Mouse (Mus musculus) forebrain, embryonic 14.5 days (tissue): Measurements from ENCODE around the gene Nmt1. TPM values are rescaled to one million over a fixed set of nuclear protein-coding genes. Genes with fewer than 3 reads are reported as not detected.

ENCODE experiments used
- ATAC-seq: fragments of 200-750 bp; cut with Nextera tagmentation; 2 replicates; pipeline ENCODE4 v1.8.0; 2017; ENCODE audit warnings: mild to moderate bottlenecking, moderate library complexity
- DNase-seq: peaks from one replicate; pipeline ENCODE4 v3.0.0-alpha.2; 2015; ENCODE audit warnings: low spot score
- H3K27ac ChIP-seq: fragments of 300-500 bp; sonication (generic); 2 replicates; pipeline ENCODE4 v1.5.1; 2014; ENCODE audit warnings: low read depth, mild to moderate bottlenecking, control low read depth, low read length, moderate library complexity
- H3K27me3 ChIP-seq: fragments of 300-500 bp; sonication (generic); replicated peaks from 2 replicates; pipeline ENCODE4 v1.6.1; 2014; ENCODE audit warnings: low read length, control low read depth, mixed read lengths; ENCODE audit not compliant: control insufficient read depth, insufficient read depth
- H3K36me3 ChIP-seq: fragments of 300-500 bp; sonication (generic); 2 replicates; pipeline ENCODE4 v1.6.1; 2014; ENCODE audit warnings: low read length, control low read depth; ENCODE audit not compliant: control insufficient read depth, insufficient read depth
- H3K4me1 ChIP-seq: fragments of 300-500 bp; sonication (generic); 2 replicates; pipeline ENCODE4 v1.6.1; 2014; ENCODE audit warnings: antibody characterized with exemption, low read length, control low read depth; ENCODE audit not compliant: control insufficient read depth, insufficient read depth
- H3K4me2 ChIP-seq: fragments of 300-500 bp; sonication (generic); 2 replicates; pipeline ENCODE4 v1.6.1; 2014; ENCODE audit warnings: mild to moderate bottlenecking, control low read depth, low read length
- H3K4me3 ChIP-seq: fragments of 300-500 bp; sonication (generic); 2 replicates; pipeline ENCODE4 v1.5.1; 2014; ENCODE audit warnings: low read depth, low read length, control low read depth
- H3K9ac ChIP-seq: fragments of 300-500 bp; sonication (generic); 2 replicates; pipeline ENCODE4 v1.6.1; 2014; ENCODE audit warnings: mild to moderate bottlenecking, low read length, control low read depth, moderate library complexity
- H3K9me3 ChIP-seq: fragments of 300-500 bp; sonication (generic); replicated peaks from 2 replicates; pipeline ENCODE4 v1.6.1; 2016; ENCODE audit warnings: low read length, control low read depth, mixed read lengths; ENCODE audit not compliant: control insufficient read depth
- WGBS: fragments of 180-500 bp; shearing (Covaris S2); extraction: QIAGEN DNeasy Blood & Tissue Kit; methylation state at CpG from one replicate; pipeline ENCODE4 v1.1.7; 2014; 5-methylcytosine and 5-hydroxymethylcytosine counted together
- polyA plus RNA-seq: library from polyadenylated mRNA; unstranded; fragments of >200 nt; fragmentation: Nextera tagmentation; extraction: Ambion mirVana; gene quantifications from 2 replicates; pipeline ENCODE4 v1.2.1, GENCODE M21; 2014

Nmt1 gene
- polyA plus RNA-seq, 1 experiment from 2014 or later: 43.8 TPM

- Histone ChIP-seq H3K27me3 (peaks cover 2% of the 10 kb centered on the region; the same call in 1 of the 2 replicates), H3K4me3 (no peak overlapping the region), H3K4me2 (no peak overlapping the region), H3K9ac (no peak overlapping the region), H3K9me3 (no peaks in the 10 kb centered on the region), H3K27ac (no peak overlapping the region), H3K4me1 (no peaks in the 10 kb centered on the region), H3K36me3 (peaks cover 9% of the 10 kb centered on the region; the same call in 1 of the 2 replicates)
- ATAC-seq (no peak), DNase-seq (no peak)
- 25% methylated on average over 10 of the region's 10 CpGs for WGBS
Observed at GRCm38 (mm10) chr11:103074796-103075323, 46.9 kb downstream of the Nmt1 start.

- peaks cover 4% of the 10 kb centered on the region; the same call in 1 of the 2 replicates for H3K4me1 ChIP-seq
- no peaks in the 10 kb centered on the region for H3K36me3 ChIP-seq
- H3K4me3 ChIP-seq: no peak overlapping the region
- peaks cover 13% of the 10 kb centered on the region for H3K27me3 ChIP-seq
- no peak overlapping the region for H3K27ac ChIP-seq
- no peak overlapping the region for H3K9ac ChIP-seq
- ATAC-seq: no peak
- no peak overlapping the region for H3K4me2 ChIP-seq
- DNase-seq: no peak
- 90% methylated on average over 7 of the region's 7 CpGs for WGBS
- H3K9me3 ChIP-seq: no peaks in the 10 kb centered on the region
Observed at GRCm38 (mm10) chr11:103076010-103076409, 48.0 kb downstream of the Nmt1 start.

- DNase-seq (no peak), ATAC-seq (no peak)
- H3K36me3 ChIP-seq: no peaks in the 10 kb centered on the region
- H3K4me3 ChIP-seq: no peak overlapping the region
- H3K9ac ChIP-seq: no peak overlapping the region
- H3K27me3 ChIP-seq: peaks cover 17% of the 10 kb centered on the region
- H3K4me2 ChIP-seq: no peak overlapping the region
- WGBS: 92% methylated on average over 8 of the region's 8 CpGs
- no peak overlapping the region for H3K27ac ChIP-seq
- peaks cover 4% of the 10 kb centered on the region; the same call in 1 of the 2 replicates for H3K4me1 ChIP-seq
- H3K9me3 ChIP-seq: no peaks in the 10 kb centered on the region
Observed at GRCm38 (mm10) chr11:103076581-103076980, 48.6 kb downstream of the Nmt1 start.

- Histone ChIP-seq H3K27ac (no peak overlapping the region), H3K36me3 (no peaks in the 10 kb centered on the region), H3K9me3 (no peaks in the 10 kb centered on the region), H3K4me1 (peaks cover 4% of the 10 kb centered on the region; the same call in 1 of the 2 replicates), H3K27me3 (peaks cover 22% of the 10 kb centered on the region), H3K4me3 (no peak overlapping the region), H3K4me2 (no peak overlapping the region), H3K9ac (no peak overlapping the region)
- 79% methylated on average over 11 of the region's 11 CpGs for WGBS
- ATAC-seq: no peak
- no peak for DNase-seq
Observed at GRCm38 (mm10) chr11:103078131-103078530, 50.1 kb downstream of the Nmt1 start.

DNA sequence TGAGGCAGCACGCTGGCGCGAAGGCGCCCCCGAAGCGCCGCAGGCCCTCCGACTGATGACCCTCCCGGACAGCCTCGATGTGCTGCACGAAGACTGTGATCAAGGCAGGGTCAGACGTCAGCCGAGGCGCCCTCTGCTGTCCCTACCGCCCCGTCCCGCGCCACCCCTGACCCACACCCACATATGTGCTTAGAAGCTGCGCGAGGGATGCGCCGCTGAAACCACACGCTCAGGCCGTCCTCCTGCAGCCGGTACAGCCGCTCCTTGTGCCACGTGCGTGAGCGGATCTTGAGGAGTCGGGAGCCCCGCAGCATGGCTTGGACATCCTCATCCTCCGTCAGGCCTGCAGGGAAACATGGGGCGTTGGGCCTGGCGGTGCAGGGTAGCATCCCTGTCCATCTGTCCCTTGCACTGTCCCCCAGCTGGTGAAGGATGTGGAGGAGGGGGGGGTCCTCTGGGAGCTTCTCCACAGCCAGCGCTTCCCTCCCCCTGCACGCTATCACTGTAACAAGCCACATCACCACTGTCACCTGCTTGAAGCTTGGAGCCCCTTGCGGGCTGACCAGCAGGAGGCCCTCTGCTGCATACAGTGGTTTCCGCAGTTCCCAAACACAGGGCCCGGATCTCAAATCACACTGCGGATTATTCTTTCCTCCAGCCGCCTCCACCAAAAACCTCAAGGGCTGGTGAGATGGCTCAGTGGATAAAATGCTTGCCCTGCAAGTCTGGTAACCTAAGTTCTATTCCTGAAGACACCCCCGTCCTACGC lies 52.5 kb downstream of the Nmt1 start:
- Histone ChIP-seq H3K4me3 (peak overlapping the region; percentile 21), H3K9me3 (no peaks in the 10 kb centered on the region), H3K4me1 (peaks cover 4% of the 10 kb centered on the region; the same call in 1 of the 2 replicates), H3K27ac (no peak overlapping the region), H3K9ac (peak overlapping the region; percentile 37), H3K4me2 (peak overlapping the region; percentile 50), H3K36me3 (no peaks in the 10 kb centered on the region), H3K27me3 (peaks cover 22% of the 10 kb centered on the region)
- DNase-seq (peak; percentile 32), ATAC-seq (0 out of 2 replicates have a peak, but pooled peaks have one; percentile 32)
- 2% methylated on average over 42 of the region's 43 CpGs for WGBS

GRCm38 (mm10) chr11:103081631-103082030 lies 53.6 kb downstream of the Nmt1 start:
- ATAC-seq (no peak), DNase-seq (no peak)
- Histone ChIP-seq H3K36me3 (no peaks in the 10 kb centered on the region), H3K9me3 (no peaks in the 10 kb centered on the region), H3K4me2 (no peak overlapping the region), H3K4me3 (no peak overlapping the region), H3K27ac (no peak overlapping the region), H3K27me3 (peaks cover 22% of the 10 kb centered on the region), H3K9ac (no peak overlapping the region), H3K4me1 (peaks cover 4% of the 10 kb centered on the region; the same call in 1 of the 2 replicates)
- WGBS: 57% methylated on average over 6 of the region's 6 CpGs

- H3K36me3 ChIP-seq: no peaks in the 10 kb centered on the region
- no peak overlapping the region for H3K4me2 ChIP-seq
- 96% methylated on average over 7 of the region's 7 CpGs for WGBS
- no peak overlapping the region for H3K9ac ChIP-seq
- ATAC-seq (no peak), DNase-seq (no peak)
- no peaks in the 10 kb centered on the region for H3K27me3 ChIP-seq
- H3K4me3 ChIP-seq: no peak overlapping the region
- no peaks in the 10 kb centered on the region for H3K4me1 ChIP-seq
- H3K27ac ChIP-seq: no peak overlapping the region
- H3K9me3 ChIP-seq: no peaks in the 10 kb centered on the region
Observed at GRCm38 (mm10) chr11:103093306-103093705, 65.3 kb downstream of the Nmt1 start.

DNA sequence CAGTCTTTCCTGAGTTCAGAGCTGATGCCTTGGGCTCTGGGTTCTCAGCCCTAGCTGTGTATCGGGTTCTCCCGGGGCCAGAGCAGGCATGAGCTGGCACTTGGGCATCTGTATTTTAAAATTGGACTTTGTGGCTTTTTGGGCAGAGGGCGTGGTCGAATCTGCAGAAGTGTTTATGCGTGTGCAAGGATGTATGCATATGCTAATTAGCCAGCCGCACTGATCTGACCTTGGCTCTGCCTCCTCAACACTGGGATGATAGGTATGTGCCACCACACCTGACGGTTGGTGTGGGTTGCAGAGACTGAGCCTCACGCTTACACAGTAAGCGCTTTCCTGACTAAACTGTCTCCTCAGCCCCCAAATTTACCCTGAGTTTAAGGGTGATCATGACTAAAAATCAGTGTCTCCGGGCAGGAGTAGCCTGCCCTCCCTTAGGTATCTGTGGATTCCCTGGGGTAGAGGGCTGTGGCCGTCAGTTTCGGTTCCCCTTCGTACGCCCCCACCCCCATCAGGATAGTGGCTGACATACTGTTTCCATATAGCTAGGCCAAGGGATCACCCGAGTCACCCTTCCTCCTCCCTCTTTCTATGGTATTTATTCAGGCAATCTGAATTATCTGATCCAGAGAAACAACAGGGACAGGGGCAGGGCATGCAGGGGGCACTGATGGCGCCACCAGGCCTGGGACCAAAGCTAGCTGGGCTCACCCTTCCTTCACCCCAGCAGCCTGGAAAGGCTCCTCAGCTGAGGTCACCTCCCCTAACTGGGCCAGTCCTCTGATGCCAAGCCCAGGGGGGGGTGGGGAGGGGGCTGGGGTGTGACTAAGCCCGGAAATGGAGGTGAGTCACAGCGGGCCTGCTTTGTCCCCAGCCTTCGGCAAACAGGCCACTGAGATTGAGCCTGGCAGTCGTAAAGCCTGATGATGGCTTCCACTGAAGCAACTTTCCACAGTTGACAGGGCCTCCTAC lies 66.2 kb downstream of the Nmt1 start:
- Histone ChIP-seq H3K27me3 (peaks cover 4% of the 10 kb centered on the region; the same call in 1 of the 2 replicates), H3K27ac (no peak overlapping the region), H3K9ac (no peak overlapping the region), H3K36me3 (no peaks in the 10 kb centered on the region), H3K4me3 (no peak overlapping the region), H3K4me2 (no peak overlapping the region), H3K4me1 (no peaks in the 10 kb centered on the region; the same call in 1 of the 2 replicates), H3K9me3 (no peaks in the 10 kb centered on the region)
- DNase-seq (no peak), ATAC-seq (no peak)
- 76% methylated on average over 20 of the region's 20 CpGs for WGBS
